Mouse (Mus musculus): ENCODE data around the gene Kdm4a. TPM values are rescaled to one million over a fixed set of nuclear protein-coding genes. Genes with fewer than 3 reads are reported as not detected.

Kdm4a gene
- 7.8 and 9.1 TPM in 2 replicates for polyA plus RNA-seq (2015; fragmentation: Nextera tagmentation; extraction: Ambion mirVana)

DNA sequence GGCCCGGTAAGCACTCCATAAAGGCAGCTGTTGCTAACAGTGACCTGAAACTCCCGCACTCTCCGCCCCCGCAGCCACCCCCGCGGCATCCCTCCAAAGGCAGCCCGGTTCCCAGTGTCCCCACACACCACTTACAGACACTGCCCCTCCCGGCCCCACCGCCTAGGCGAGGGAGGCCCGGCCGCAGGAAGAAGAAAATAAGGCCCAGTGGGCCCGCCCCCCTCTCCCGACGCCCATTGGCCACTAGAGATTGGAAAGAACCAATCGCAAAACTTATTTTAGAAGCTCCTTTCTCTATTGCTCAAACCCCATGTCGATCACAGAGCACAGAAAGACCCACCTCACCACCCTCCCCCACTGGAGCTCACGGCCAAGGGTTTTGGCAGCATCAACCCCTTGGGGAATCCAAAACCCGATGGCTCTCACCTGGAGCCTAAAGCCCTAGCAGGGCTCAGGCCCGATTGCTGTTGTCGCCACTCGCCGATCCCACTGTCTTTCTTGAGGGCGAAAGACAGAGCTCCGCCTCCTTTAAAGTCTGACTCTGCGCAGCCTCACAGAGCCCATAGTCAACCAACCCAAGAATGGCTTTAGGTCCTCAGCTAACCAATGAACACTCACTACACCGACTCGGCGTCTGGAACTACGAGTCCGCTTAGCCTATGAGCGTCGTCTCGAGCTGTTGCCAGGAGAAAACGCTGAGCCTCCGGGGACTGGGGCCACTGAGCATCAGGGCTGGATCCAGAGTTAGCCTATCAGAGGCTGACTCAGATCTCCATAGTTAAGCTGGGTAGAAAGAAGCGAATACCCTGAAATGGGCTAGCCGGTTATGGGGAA, at the start of gene Kdm4a:
Gene Kdm4a (minus strand): TSS at position 577 of the 834 bp plus-strand sequence.
- Histone ChIP-seq H3K36me3 (peaks cover 27% of the 10 kb centered on the region), H3K9me3 (replicated peaks) (no peaks in the 10 kb centered on the region), H3K4me1 (replicated peaks) (peaks cover 20% of the 10 kb centered on the region), H3K27ac (peak within 1 kb of the TSS; percentile 90), H3K4me3 (replicated peaks) (peak within 1 kb of the TSS; percentile 77), H3K27me3 (no peaks in the 10 kb centered on the region), H3K9ac (peak within 1 kb of the TSS; percentile 84), H3K4me2 (peak within 1 kb of the TSS; percentile 92)
- ATAC-seq (ENCODE audit: low read depth): peak; percentile 98
- under 1% methylated on average over 38 of the region's 38 CpGs for WGBS (ENCODE audit: insufficient replicate concordance)
- DNase-seq: peak; percentile 92

DNA sequence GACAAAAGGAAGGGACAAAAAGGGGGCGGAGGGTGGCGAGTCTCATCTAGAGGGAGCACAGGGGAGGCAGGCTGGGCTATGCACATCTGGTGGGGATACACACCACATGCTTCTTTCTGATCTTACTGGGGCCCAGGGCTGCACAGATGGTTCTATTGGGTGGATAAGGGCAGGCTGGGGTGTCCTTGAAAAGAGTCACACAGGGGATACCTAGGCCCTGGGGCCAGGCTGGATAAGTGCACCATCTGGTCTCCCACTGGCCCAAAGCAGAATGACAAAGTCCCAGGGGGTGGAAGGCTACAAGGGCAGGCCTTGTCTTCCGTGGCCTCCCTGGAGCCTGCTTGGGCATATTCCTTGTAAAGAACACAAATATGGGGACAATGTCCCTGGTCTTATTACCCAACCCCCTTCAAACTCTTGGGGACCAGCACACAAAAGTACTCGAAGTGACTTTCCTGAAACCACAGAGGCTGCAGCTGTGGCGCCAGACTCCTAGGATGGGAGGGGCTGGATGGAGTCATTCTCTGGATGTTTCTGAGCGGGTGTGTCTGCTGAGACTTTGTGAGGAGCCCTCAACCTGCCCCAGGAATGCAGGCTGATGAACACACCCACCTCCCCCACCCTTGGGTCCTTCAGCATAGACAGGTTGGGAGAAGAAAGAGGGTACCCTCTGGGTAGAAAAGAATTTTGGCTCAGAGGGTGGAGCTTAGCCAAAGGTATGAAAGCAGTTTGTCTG, 49.4 kb upstream of the Kdm4a start:
- 55% methylated on average over 6 of the region's 6 CpGs for WGBS (ENCODE audit: insufficient replicate concordance)

DNA sequence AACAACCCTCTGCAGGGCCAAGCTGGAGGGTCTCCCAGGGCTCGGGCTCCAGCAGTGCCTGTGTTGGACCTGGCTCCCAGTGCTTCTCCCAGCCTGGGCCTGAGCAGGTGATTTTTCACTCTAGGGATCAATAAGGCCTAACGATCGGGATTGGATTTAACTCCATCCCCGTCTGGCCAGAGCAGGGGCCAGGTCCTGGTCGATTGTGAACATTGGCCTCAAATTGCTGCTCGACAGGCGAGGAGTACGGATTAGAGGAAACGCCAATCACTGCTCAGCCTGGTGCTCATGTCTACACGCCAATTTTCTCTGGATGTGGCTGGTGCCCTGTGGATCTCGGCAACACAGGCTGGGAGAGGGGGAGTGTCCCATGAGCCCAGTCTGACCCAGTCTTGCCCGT, 47.6 kb upstream of the Kdm4a start:
- Histone ChIP-seq H3K9ac (no peak overlapping the region), H3K4me2 (no peak overlapping the region), H3K9me3 (replicated peaks) (no peaks in the 10 kb centered on the region), H3K36me3 (peaks cover 44% of the 10 kb centered on the region), H3K4me3 (replicated peaks) (no peak overlapping the region), H3K4me1 (replicated peaks) (no peaks in the 10 kb centered on the region), H3K27ac (peak overlapping the region; percentile 18; the same call in 1 of the 2 replicates), H3K27me3 (no peaks in the 10 kb centered on the region)
- WGBS (ENCODE audit: insufficient replicate concordance): 62% methylated on average over 12 of the region's 12 CpGs
- DNase-seq: no peak
- ATAC-seq (ENCODE audit: low read depth): peak; percentile 52

More for the DNA sequence above, 49.4 kb upstream of the Kdm4a start:
- peaks cover 32% of the 10 kb centered on the region for H3K36me3 ChIP-seq
- H3K27ac ChIP-seq: no peak overlapping the region
- DNase-seq (no peak), ATAC-seq (ENCODE audit: low read depth) (no peak)
- H3K4me2 ChIP-seq: no peak overlapping the region
- no peaks in the 10 kb centered on the region for H3K27me3 ChIP-seq
- no peaks in the 10 kb centered on the region for H3K9me3 ChIP-seq (replicated peaks)
- no peak overlapping the region for H3K4me3 ChIP-seq (replicated peaks)
- no peak overlapping the region for H3K9ac ChIP-seq
- H3K4me1 ChIP-seq (replicated peaks): peaks cover 14% of the 10 kb centered on the region

DNA sequence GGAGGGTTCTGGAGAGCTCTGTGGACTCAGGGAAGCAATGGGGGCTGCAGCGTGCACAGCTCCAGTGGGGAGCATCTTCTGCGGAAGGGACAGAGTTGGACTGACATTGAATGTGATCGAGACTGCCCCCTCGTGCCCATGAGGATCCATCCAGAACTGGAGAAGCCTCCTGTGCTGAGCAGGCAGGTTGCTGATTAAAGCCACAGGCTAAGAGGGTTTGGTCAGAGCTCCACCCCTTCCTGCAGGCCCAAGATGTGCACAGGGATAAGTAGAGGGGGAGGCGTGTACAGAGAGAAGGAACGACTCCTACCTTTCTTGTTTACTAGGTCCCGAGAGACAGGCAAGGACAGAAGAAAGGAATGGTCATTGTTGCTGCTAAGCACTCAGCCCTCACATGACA, 41.4 kb upstream of the Kdm4a start:
- no peaks in the 10 kb centered on the region for H3K9me3 ChIP-seq (replicated peaks)
- peaks cover 42% of the 10 kb centered on the region for H3K36me3 ChIP-seq
- no peak overlapping the region for H3K4me2 ChIP-seq
- no peak overlapping the region for H3K27ac ChIP-seq
- H3K4me3 ChIP-seq (replicated peaks): no peak overlapping the region
- peak; percentile 59; the same call in 1 of the 2 replicates for ATAC-seq (ENCODE audit: low read depth)
- DNase-seq: peak; percentile 38
- 33% methylated on average over 7 of the region's 7 CpGs for WGBS (ENCODE audit: insufficient replicate concordance)
- H3K4me1 ChIP-seq (replicated peaks): peaks cover 11% of the 10 kb centered on the region
- H3K27me3 ChIP-seq: no peaks in the 10 kb centered on the region
- H3K9ac ChIP-seq: no peak overlapping the region

DNA sequence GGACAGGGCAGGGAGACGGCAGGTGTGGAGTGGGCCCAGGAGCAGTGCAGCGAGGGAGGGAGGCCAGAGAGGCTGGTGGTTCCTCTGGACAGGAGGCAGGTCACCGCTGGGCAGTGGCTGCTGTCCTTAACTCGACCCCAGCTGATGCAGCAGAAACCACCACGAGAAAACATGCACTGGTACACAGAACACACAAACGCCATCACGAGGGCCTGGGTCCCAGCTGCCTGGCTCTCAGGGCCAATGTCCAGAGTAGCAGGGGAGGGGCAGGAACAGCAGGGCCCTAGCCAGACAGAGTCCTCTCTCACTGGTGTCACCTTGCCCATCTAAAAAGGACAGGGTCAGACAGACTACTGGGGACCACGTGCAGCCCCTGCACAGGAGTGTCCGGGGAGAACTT, 40.9 kb upstream of the Kdm4a start:
- WGBS (ENCODE audit: insufficient replicate concordance): 61% methylated on average over 9 of the region's 9 CpGs
- DNase-seq: no peak
- peaks cover 42% of the 10 kb centered on the region for H3K36me3 ChIP-seq

DNA sequence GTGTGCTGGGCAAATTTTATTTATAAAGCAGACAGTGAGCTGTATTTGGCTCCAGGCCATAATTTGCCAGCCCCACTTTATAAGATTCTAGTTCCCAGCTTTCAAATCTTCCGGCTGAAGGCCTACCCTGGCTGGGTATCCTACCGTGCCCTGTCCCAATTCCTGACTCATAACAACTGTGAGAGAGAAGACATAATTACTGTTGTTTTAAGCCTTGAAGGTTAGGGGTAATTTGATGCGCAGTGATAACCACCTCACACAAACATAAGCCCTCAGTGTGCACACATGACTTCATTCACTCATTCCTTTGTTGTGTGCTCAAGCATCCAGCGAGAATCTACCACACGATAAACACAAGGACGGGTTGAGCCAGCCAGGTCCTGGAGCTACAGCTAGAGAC, 39.6 kb upstream of the Kdm4a start:
- H3K4me2 ChIP-seq: no peak overlapping the region
- H3K36me3 ChIP-seq: peaks cover 37% of the 10 kb centered on the region
- H3K4me3 ChIP-seq (replicated peaks): no peak overlapping the region
- WGBS (ENCODE audit: insufficient replicate concordance): 81% methylated on average over 6 of the region's 6 CpGs
- no peak overlapping the region for H3K27ac ChIP-seq
- DNase-seq: no peak
- ATAC-seq (ENCODE audit: low read depth): no peak
- H3K27me3 ChIP-seq: no peaks in the 10 kb centered on the region
- H3K9me3 ChIP-seq (replicated peaks): no peaks in the 10 kb centered on the region
- H3K9ac ChIP-seq: no peak overlapping the region
- peaks cover 11% of the 10 kb centered on the region for H3K4me1 ChIP-seq (replicated peaks)

More for the DNA sequence above, 40.9 kb upstream of the Kdm4a start:
- no peak overlapping the region for H3K9ac ChIP-seq
- no peaks in the 10 kb centered on the region for H3K9me3 ChIP-seq (replicated peaks)
- no peak overlapping the region for H3K4me3 ChIP-seq (replicated peaks)
- no peak overlapping the region for H3K4me2 ChIP-seq
- peaks cover 11% of the 10 kb centered on the region for H3K4me1 ChIP-seq (replicated peaks)
- ATAC-seq (ENCODE audit: low read depth): no peak
- H3K27ac ChIP-seq: no peak overlapping the region
- no peaks in the 10 kb centered on the region for H3K27me3 ChIP-seq

DNA sequence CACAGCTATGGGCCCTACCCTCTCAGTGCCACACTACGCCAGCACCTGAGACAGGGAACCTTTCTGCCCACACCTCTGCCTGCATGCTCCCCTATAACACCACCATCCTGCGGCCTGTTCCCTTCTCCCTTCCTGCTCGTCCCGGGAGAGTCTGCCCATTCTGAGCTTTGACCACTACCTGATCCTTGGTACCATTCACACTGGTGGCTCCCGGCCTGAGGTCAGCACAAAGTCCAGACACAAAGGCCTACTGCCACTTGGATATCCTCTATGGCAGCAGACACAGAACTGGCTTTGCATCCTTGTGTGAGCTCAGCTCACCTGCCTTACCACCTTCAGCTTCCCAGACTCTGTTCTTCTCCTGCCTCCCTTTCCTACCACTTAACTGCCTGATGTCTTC, 38.7 kb upstream of the Kdm4a start:
- Histone ChIP-seq H3K9ac (no peak overlapping the region), H3K36me3 (peaks cover 29% of the 10 kb centered on the region), H3K9me3 (replicated peaks) (no peaks in the 10 kb centered on the region), H3K4me1 (replicated peaks) (peaks cover 11% of the 10 kb centered on the region), H3K4me2 (no peak overlapping the region), H3K4me3 (replicated peaks) (no peak overlapping the region), H3K27me3 (no peaks in the 10 kb centered on the region), H3K27ac (no peak overlapping the region)
- DNase-seq (no peak), ATAC-seq (ENCODE audit: low read depth) (no peak)
- 72% methylated on average over 5 of the region's 5 CpGs for WGBS (ENCODE audit: insufficient replicate concordance)

DNA sequence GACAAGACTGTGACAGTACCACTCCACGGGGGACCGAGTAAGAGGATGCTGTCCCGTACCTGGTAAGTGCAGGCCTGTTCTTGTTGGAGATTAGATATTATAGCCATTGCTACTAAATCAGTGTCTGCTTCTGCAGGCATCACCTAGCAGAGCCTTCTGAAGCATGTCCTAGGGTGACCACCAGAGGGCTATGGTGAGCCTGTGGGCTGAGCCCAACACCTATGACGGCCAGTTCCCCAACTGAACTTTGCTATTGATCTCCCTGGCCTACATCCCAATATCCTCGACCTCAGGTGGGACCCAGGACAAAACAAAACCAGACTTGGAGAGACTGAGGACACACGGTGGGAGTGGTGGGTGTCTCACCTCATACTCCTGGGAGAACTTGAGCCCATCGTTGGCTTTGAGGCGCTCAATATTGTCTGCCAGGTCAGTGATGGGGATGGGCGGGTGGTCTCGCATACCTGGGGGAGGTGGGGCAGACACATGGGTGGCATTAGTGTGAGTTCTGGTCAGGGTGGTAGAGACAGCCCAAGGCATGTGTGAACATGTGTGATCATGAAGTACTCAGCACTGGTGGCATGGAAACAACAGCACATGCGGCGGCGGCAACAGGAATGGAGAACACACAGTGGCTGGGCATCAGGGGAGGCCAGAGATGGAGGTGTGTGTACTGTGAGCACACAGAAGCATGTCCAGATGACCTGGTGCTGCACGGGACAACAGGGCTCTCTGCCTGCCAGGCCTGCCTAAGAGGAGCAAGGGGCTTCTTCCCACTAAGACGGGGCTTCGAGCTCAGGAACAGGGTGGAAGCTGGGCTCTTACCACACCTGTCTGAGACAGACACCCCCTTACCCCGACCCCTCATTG, 37.1 kb upstream of the Kdm4a start:
- 63% methylated on average over 17 of the region's 17 CpGs for WGBS (ENCODE audit: insufficient replicate concordance)
- Histone ChIP-seq H3K4me3 (replicated peaks) (no peak overlapping the region), H3K27ac (no peak overlapping the region), H3K36me3 (peaks cover 30% of the 10 kb centered on the region), H3K27me3 (no peaks in the 10 kb centered on the region), H3K4me2 (no peak overlapping the region), H3K4me1 (replicated peaks) (peaks cover 11% of the 10 kb centered on the region), H3K9ac (no peak overlapping the region), H3K9me3 (replicated peaks) (no peaks in the 10 kb centered on the region)
- no peak for ATAC-seq (ENCODE audit: low read depth)
- DNase-seq: peak; percentile 12

DNA sequence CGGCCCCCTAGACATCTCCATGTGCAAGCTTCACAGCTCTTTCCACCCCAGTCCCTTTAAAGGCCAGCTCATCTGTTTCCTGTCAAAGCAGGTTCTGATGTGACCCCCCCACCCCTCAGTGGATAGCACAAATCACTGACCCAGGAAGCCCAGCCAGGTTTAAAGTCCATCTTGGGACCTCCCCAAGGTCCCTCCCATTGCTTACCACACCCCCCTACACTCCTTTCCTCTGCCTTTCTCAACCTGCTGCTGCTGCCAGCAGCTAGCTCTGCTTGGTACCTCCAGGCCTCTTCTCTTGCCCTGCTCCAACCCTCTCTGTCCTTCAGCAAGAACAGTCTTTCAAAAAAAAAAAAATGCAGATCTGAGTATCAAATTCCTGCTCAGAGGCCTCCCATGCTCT, 35.0 kb upstream of the Kdm4a start:
- DNase-seq: no peak
- H3K4me3 ChIP-seq (replicated peaks): no peak overlapping the region
- no peaks in the 10 kb centered on the region for H3K27me3 ChIP-seq
- no peaks in the 10 kb centered on the region for H3K9me3 ChIP-seq (replicated peaks)
- H3K4me2 ChIP-seq: no peak overlapping the region
- no peak for ATAC-seq (ENCODE audit: low read depth)
- no peak overlapping the region for H3K27ac ChIP-seq
- H3K4me1 ChIP-seq (replicated peaks): no peaks in the 10 kb centered on the region
- H3K36me3 ChIP-seq: peaks cover 37% of the 10 kb centered on the region
- H3K9ac ChIP-seq: no peak overlapping the region
- WGBS (ENCODE audit: insufficient replicate concordance): 67% methylated on average over 1 of the region's 1 CpGs

DNA sequence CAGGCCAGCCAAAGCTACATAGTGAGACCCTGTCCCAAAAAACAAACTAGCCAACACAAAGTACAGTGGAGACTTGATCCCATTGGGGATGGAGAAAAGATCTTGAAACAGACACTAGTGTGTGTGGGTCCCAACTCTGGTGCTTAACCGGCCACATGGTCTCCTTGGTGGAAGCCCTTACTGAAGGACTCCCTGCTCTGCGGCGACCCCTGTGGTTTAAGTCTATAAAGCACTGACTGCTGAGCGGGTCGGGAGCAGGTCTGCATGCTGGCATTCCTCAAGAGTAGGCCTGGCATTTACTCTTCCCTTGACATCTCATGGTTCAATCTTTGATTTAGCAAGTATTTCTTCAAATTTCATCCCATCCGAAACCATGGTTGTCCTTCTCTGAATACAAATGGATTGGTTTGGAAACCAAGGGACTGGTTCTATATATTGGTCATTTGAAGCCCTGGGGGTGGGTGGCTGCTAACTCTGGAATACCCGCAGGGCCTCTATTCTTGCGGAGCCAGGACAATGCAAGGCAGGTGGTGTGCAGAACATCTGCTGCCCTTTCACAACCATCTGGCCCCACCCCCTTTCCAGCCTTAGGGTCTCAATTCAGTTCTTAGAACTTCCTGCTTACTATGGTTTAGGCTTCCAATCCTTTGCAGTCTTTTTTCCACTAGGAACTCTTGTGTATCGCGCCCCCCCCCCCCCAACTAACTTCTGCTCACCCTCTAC, 27.2 kb upstream of the Kdm4a start:
- no peak overlapping the region for H3K4me2 ChIP-seq
- 68% methylated on average over 10 of the region's 10 CpGs for WGBS (ENCODE audit: insufficient replicate concordance)
- peaks cover 8% of the 10 kb centered on the region; the same call in 1 of the 2 replicates for H3K4me1 ChIP-seq (replicated peaks)
- no peak for ATAC-seq (ENCODE audit: low read depth)
- peaks cover 16% of the 10 kb centered on the region for H3K36me3 ChIP-seq
- no peak overlapping the region for H3K4me3 ChIP-seq (replicated peaks)
- H3K9me3 ChIP-seq (replicated peaks): no peaks in the 10 kb centered on the region
- no peak overlapping the region for H3K27ac ChIP-seq
- no peak overlapping the region for H3K9ac ChIP-seq
- DNase-seq: no peak
- H3K27me3 ChIP-seq: no peaks in the 10 kb centered on the region

Data from liver, embryonic 13.5 days (tissue).